Mouse (Mus musculus): ENCODE results near the gene Pgam1. TPM values are rescaled to one million over a fixed set of nuclear protein-coding genes. Genes with fewer than 3 reads are reported as not detected.
A peak's percentile ranks its signal among the peaks of the same experiment; 100 is the strongest.
"Not testable (repeated sequence)": the region's sequence is repeated elsewhere in the genome, so short reads cannot be mapped to it uniquely, and the experiment has no call there.

Pgam1 gene
- polyA plus RNA-seq, 1 experiment from 2014 or later, result 694 TPM

DNA sequence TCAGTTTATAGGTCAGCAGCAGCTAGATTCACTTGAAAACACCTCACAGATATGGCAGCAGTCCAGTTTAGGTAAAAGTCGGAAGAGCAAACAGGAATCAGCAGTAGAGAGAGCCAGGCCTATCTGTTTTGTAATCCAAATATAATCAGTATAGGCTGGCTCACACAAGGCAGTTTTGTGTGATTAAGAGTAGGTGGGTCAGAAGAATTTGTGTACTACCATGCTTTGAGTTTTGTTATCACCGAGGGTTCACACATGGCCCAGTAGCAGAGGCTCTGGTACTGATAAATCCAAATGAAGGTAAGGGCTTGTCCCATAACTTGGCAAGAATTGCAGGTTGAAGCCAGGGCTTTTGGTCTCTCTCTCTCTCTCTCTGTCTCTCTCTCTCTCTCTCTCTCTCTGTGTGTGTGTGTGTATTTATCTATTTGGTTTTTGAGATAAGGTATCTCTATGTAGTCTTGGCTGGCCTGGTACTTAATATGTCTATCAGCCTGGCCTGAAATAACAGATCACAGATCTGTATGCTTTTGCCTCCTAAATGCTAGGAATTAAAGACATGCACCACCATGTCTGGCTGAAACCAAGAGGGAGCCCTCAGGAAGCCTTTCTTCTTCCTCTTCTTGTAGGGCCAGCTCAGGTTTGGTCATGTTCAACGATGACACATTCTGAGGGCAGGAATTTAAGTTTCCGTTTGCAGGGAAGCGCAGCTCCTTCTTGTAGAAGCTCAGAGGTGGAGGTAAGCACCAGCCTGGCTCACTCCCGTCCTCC lies 5.2 kb upstream of the Pgam1 start:
- no peaks in the 10 kb centered on the region for H3K9me3 ChIP-seq (replicated peaks; ENCODE audit: control insufficient read depth, low read length)
- peaks cover 18% of the 10 kb centered on the region for H3K4me1 ChIP-seq (ENCODE audit: control insufficient read depth, insufficient read depth, low read length)
- H3K4me3 ChIP-seq (ENCODE audit: low read length), result no peak overlapping the region
- no peak overlapping the region for H3K9ac ChIP-seq (ENCODE audit: low read length)
- no peak for ATAC-seq (replicated peaks; ENCODE audit: extremely low read depth, insufficient read depth, low FRiP score)
- WGBS, result 36% methylated on average over 6 of the region's 6 CpGs
- H3K4me2 ChIP-seq (ENCODE audit: low read depth, low read length), result no peak overlapping the region
- H3K27me3 ChIP-seq (ENCODE audit: control insufficient read depth, insufficient read depth, low read length), result no peaks in the 10 kb centered on the region
- H3K36me3 ChIP-seq (ENCODE audit: control insufficient read depth, insufficient read depth), result no peaks in the 10 kb centered on the region
- no peak overlapping the region for H3K27ac ChIP-seq (ENCODE audit: low read length)

DNA sequence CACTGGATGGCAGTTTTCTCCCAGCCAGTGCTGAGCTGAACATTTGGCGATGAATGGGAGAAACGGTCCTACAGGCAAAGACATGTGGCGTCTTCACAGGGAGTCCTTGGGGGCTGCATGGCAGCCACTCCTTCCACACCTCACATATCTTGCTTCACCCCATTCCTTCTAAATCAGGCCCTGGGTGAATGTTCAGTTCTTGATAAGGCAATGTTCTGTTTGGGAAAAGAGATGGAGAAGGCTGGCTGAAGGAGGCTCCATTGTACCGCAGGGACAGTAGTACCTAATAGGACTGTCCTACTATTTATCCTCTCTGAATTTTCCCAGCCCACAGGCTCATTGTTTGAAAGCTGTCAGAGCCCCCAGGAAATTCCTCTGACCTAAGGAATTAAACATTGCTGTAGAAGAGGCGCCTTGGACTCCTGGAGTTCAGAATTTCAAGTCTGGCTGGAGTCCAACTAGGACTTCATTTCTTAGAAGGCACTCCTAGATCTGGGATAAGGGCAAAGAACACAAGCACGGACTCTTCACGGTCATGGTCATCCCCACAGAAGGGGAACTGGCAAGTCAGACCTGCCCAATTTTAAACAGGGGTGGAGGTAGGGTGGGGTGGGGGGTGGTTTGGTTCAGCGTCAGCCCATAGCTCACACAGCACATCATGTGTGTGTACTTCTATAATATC lies 4.5 kb upstream of the Pgam1 start:
- no peak overlapping the region for H3K4me2 ChIP-seq (ENCODE audit: low read depth, low read length)
- WGBS, result 34% methylated on average over 8 of the region's 8 CpGs

DNA sequence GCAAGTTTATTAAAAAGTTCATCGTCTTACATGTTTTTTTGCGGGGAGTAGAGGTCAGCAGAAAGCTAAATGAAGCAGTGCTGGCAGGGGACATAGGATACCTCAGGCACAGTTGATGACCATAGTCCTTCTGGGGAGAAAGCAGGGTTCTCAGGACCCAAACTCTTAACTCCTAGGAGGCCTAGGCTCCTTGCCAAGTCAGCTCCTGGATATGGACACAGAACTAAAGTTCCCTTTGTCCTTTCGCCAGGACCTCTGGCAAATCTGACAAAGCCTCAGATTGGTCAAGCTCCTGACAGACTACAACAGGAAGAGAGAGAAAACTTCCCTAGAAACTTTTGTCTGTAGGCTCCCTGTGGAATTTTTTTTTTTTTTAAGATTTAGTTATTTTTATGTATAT lies 3.0 kb upstream of the Pgam1 start:
- ATAC-seq (replicated peaks; ENCODE audit: extremely low read depth, insufficient read depth, low FRiP score), result no peak
- 85% methylated on average over 3 of the region's 3 CpGs for WGBS
- H3K4me3 ChIP-seq (ENCODE audit: low read length), result no peak overlapping the region

More for the DNA sequence above, 4.5 kb upstream of the Pgam1 start:
- Histone ChIP-seq H3K9me3 (replicated peaks; ENCODE audit: control insufficient read depth, low read length) (no peaks in the 10 kb centered on the region), H3K36me3 (ENCODE audit: control insufficient read depth, insufficient read depth) (no peaks in the 10 kb centered on the region), H3K27ac (ENCODE audit: low read length) (no peak overlapping the region), H3K9ac (ENCODE audit: low read length) (no peak overlapping the region), H3K4me1 (ENCODE audit: control insufficient read depth, insufficient read depth, low read length) (peaks cover 13% of the 10 kb centered on the region), H3K4me3 (ENCODE audit: low read length) (no peak overlapping the region), H3K27me3 (ENCODE audit: control insufficient read depth, insufficient read depth, low read length) (no peaks in the 10 kb centered on the region)
- no peak for ATAC-seq (replicated peaks; ENCODE audit: extremely low read depth, insufficient read depth, low FRiP score)

DNA sequence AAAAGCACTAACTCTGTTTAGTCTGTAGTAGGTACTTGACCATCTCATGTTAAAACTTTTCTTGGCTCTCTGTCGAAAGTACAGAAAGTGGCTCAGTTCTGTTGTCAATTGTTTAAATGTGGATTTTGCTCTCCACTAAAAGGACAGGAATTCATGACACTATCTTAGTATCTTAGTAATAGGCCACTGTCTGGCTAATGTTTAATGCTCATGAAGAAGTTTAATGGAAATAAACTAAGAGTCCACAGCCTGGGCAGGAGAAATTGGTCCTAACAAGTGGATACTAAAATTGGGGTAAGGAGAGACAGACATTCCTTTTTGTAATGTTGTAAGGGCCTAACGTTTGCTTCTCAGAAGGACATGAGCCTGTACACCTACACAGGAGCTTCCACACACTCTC lies 1.3 kb upstream of the Pgam1 start:
- ATAC-seq (replicated peaks; ENCODE audit: extremely low read depth, insufficient read depth, low FRiP score), result no peak
- peaks cover 8% of the 10 kb centered on the region; the same call in 1 of the 2 replicates for H3K36me3 ChIP-seq (ENCODE audit: control insufficient read depth, insufficient read depth)
- peaks cover 32% of the 10 kb centered on the region for H3K4me1 ChIP-seq (ENCODE audit: control insufficient read depth, insufficient read depth, low read length)
- no peak overlapping the region for H3K4me3 ChIP-seq (ENCODE audit: low read length)
- H3K9me3 ChIP-seq (replicated peaks; ENCODE audit: control insufficient read depth, low read length), result no peaks in the 10 kb centered on the region
- no peak overlapping the region for H3K9ac ChIP-seq (ENCODE audit: low read length)
- H3K27ac ChIP-seq (ENCODE audit: low read length), result no peak overlapping the region
- WGBS, result 88% methylated on average over 2 of the region's 2 CpGs
- no peaks in the 10 kb centered on the region for H3K27me3 ChIP-seq (ENCODE audit: control insufficient read depth, insufficient read depth, low read length)
- no peak overlapping the region for H3K4me2 ChIP-seq (ENCODE audit: low read depth, low read length)

More for the DNA sequence above, 3.0 kb upstream of the Pgam1 start:
- H3K36me3 ChIP-seq (ENCODE audit: control insufficient read depth, insufficient read depth), result peaks cover 2% of the 10 kb centered on the region; the same call in 1 of the 2 replicates
- no peak overlapping the region for H3K27ac ChIP-seq (ENCODE audit: low read length)
- peaks cover 19% of the 10 kb centered on the region for H3K4me1 ChIP-seq (ENCODE audit: control insufficient read depth, insufficient read depth, low read length)
- no peaks in the 10 kb centered on the region for H3K27me3 ChIP-seq (ENCODE audit: control insufficient read depth, insufficient read depth, low read length)
- H3K9me3 ChIP-seq (replicated peaks; ENCODE audit: control insufficient read depth, low read length), result no peaks in the 10 kb centered on the region
- H3K9ac ChIP-seq (ENCODE audit: low read length), result no peak overlapping the region
- H3K4me2 ChIP-seq (ENCODE audit: low read depth, low read length), result no peak overlapping the region

DNA sequence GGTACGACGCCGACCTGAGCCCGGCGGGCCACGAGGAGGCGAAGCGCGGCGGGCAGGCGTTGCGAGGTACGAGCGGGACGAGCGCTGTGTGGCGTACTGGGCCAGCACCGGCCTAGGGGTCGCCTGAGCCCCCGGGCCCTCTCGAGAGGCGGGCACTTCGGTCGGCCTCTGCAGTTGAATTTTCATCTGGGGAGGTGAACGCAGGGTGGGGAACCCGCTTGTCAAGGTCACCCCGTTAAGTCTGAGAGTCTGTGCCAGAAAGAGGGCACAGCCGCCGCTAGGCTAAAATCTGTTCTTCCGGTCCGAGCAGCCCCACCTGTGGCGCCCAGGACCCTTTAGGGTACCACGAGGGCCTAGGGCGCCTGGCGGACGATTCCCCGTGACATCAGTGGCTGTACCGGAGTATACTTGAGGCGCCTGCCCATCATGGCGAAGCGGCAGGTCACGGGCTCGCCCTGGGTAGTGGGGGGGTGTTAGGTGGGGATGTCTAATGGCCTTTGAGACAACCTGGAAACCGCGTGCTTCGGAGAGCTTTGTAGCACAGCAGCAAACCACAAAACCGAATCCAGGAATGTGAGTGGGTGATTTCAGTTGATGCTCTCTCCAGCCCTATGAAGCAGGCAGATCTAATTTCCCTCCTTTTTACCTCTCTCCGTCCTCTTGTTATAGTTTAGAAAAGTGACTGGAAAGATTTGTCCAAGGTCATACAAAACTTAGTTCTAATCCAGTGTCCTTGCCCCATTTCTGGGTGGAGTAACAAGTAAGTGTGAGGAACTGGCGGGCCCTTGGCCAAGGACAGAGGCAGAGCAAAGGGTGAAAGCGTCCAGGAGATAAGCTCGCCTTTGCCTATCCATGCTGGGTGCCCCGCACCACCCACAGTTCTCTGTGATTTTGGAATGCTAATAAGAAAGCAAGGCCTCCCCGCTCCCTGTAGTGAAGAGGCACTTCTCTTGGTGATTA lies 678 bp downstream of the Pgam1 start:
- peaks cover 26% of the 10 kb centered on the region for H3K36me3 ChIP-seq (ENCODE audit: control insufficient read depth, insufficient read depth)
- WGBS, result 2% methylated on average over 53 of the region's 53 CpGs
- peak overlapping the region; percentile 85 for H3K4me3 ChIP-seq (ENCODE audit: low read length)
- peaks cover 19% of the 10 kb centered on the region for H3K4me1 ChIP-seq (ENCODE audit: control insufficient read depth, insufficient read depth, low read length)
- peak overlapping the region; percentile 94 for H3K4me2 ChIP-seq (ENCODE audit: low read depth, low read length)
- H3K27ac ChIP-seq (ENCODE audit: low read length), result peak overlapping the region; percentile 96
- H3K9ac ChIP-seq (ENCODE audit: low read length), result peak overlapping the region; percentile 95
- H3K9me3 ChIP-seq (replicated peaks; ENCODE audit: control insufficient read depth, low read length), result no peaks in the 10 kb centered on the region
- H3K27me3 ChIP-seq (ENCODE audit: control insufficient read depth, insufficient read depth, low read length), result no peaks in the 10 kb centered on the region
- peak; percentile 37 for ATAC-seq (replicated peaks; ENCODE audit: extremely low read depth, insufficient read depth, low FRiP score)

DNA sequence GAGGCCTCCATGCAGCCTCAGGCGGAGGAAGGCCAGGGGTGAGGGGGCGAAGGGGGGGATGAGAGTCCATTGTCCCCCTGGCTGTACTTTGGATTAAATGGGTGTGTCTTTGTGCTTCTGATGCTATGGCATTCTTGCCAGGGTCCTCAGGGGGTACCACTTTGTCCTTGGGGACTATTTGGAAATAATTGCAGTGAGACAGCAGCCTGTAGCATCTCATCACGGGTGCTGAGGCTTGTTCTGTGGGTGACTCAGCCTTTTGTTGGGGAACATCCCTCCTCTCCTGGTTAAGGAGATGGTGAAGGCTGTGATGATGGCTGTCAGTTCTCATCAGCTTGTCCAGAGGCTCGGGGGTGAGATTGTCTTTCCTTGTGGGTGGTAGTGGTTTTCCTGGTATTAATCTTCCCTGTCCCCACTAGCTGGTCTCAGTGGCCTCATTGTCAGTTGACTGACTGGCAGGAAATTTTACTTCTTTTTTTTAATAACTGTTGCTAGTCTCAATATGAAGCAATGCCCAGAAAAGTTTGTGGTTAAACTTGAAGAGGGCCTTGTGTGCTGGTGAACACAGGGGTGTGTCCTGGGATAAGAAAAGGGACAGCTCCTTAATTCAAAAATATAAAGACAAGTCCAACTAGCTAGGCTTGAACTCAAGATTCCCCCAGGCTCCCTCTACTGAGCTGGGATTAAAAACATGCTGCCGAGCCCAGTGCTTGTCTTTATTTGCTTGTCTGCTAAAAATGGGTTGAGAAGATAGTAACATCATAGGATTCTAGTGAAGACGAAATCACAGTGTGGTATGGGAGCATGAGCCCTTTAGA lies 2.3 kb downstream of the Pgam1 start:
- Histone ChIP-seq H3K36me3 (ENCODE audit: control insufficient read depth, insufficient read depth) (peaks cover 33% of the 10 kb centered on the region), H3K4me1 (ENCODE audit: control insufficient read depth, insufficient read depth, low read length) (peaks cover 19% of the 10 kb centered on the region), H3K4me3 (ENCODE audit: low read length) (peak overlapping the region; percentile 85), H3K9me3 (replicated peaks; ENCODE audit: control insufficient read depth, low read length) (no peaks in the 10 kb centered on the region), H3K4me2 (ENCODE audit: low read depth, low read length) (peak overlapping the region; percentile 94), H3K27me3 (ENCODE audit: control insufficient read depth, insufficient read depth, low read length) (no peaks in the 10 kb centered on the region), H3K9ac (ENCODE audit: low read length) (peak overlapping the region; percentile 95), H3K27ac (ENCODE audit: low read length) (peak overlapping the region; percentile 96)
- 24% methylated on average over 6 of the region's 6 CpGs for WGBS
- ATAC-seq (replicated peaks; ENCODE audit: extremely low read depth, insufficient read depth, low FRiP score), result no peak

DNA sequence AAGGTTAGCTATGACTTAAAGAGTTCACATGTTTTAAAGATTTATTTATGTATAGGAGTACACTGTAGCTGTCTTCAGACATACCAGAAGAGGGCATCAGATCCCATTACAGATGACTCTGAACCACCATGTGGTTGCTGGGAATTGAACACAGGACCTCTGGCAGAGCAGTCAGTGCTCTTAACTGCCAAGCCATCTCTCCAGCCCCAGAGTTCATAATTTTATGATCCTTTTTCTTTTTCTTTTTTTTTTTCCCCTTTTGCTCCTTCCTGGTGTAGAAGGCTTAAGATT lies 2.8 kb downstream of the Pgam1 start:
- Histone ChIP-seq H3K27ac (ENCODE audit: low read length) (peak overlapping the region; percentile 0; the same call in 1 of the 2 replicates), H3K4me1 (ENCODE audit: control insufficient read depth, insufficient read depth, low read length) (peaks cover 19% of the 10 kb centered on the region), H3K4me2 (ENCODE audit: low read depth, low read length) (peak overlapping the region; percentile 94), H3K9ac (ENCODE audit: low read length) (peak overlapping the region; percentile 95), H3K4me3 (ENCODE audit: low read length) (peak overlapping the region; percentile 85), H3K36me3 (ENCODE audit: control insufficient read depth, insufficient read depth) (peaks cover 38% of the 10 kb centered on the region)
- not testable (repeated sequence) for H3K27me3 ChIP-seq (ENCODE audit: control insufficient read depth, insufficient read depth, low read length); H3K9me3 ChIP-seq (replicated peaks; ENCODE audit: control insufficient read depth, low read length); ATAC-seq (replicated peaks; ENCODE audit: extremely low read depth, insufficient read depth, low FRiP score)

DNA sequence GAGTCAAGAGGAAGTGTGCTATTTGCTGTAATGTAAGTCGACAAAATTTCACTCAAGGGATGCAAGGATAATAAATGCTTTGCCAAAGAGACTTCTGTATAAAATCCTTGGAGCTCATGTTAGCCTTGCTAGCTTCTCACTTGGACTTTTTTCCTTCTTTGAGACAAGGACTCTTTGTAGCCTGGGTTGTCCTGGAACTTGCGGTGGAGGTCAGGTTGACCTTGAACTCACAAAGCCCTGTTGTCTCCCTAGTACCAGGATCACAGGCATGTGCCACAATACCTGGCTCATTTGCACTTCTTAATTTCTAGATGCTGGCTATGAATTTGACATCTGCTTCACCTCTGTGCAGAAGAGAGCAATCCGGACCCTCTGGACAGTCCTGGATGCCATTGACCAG lies 3.6 kb downstream of the Pgam1 start:
- Histone ChIP-seq H3K9ac (ENCODE audit: low read length) (peak overlapping the region; percentile 38), H3K27ac (ENCODE audit: low read length) (peak overlapping the region; percentile 53), H3K36me3 (ENCODE audit: control insufficient read depth, insufficient read depth) (peaks cover 44% of the 10 kb centered on the region), H3K9me3 (replicated peaks; ENCODE audit: control insufficient read depth, low read length) (no peaks in the 10 kb centered on the region), H3K4me1 (ENCODE audit: control insufficient read depth, insufficient read depth, low read length) (peaks cover 19% of the 10 kb centered on the region), H3K4me2 (ENCODE audit: low read depth, low read length) (peak overlapping the region; percentile 94), H3K4me3 (ENCODE audit: low read length) (peak overlapping the region; percentile 85), H3K27me3 (ENCODE audit: control insufficient read depth, insufficient read depth, low read length) (no peaks in the 10 kb centered on the region)
- 66% methylated on average over 3 of the region's 3 CpGs for WGBS
- ATAC-seq (replicated peaks; ENCODE audit: extremely low read depth, insufficient read depth, low FRiP score), result no peak
